Mouse (Mus musculus) layer of hippocampus, adult 9-11 months (tissue): Measurements from ENCODE around the gene Necab3.
A peak's percentile ranks its signal among the peaks of the same experiment; 100 is the strongest.

Experiments used
- DNase-seq: peaks from one replicate; pipeline ENCODE4 v3.0.0; 2022

Necab3 gene

GRCm38 (mm10) chr2:154571266-154571665 is 12.6 kb upstream of the Necab3 start:
- DNase-seq = no peak

- no peak for DNase-seq
Measured at GRCm38 (mm10) chr2:154570666-154571065, 12.0 kb upstream of the Necab3 start.

GRCm38 (mm10) chr2:154569836-154570286 is 11.2 kb upstream of the Necab3 start, which contains the start of gene E2f1:
Gene E2f1, minus strand, starts transcription at chr2:154569892.
- DNase-seq = peak; percentile 91

GRCm38 (mm10) chr2:154569071-154569748 is 10.5 kb upstream of the Necab3 start:
- DNase-seq = no peak

GRCm38 (mm10) chr2:154568329-154569070 is 9.8 kb upstream of the Necab3 start:
- DNase-seq = no peak

GRCm38 (mm10) chr2:154567766-154568165 is 9.1 kb upstream of the Necab3 start:
- DNase-seq = no peak

GRCm38 (mm10) chr2:154566641-154567040 is 8.0 kb upstream of the Necab3 start:
- DNase-seq = no peak

GRCm38 (mm10) chr2:154565562-154565961 is 6.9 kb upstream of the Necab3 start:
- no peak for DNase-seq

- DNase-seq = no peak
Measured at GRCm38 (mm10) chr2:154563612-154564170, 5.0 kb upstream of the Necab3 start.

GRCm38 (mm10) chr2:154557184-154557832 is 1.4 kb downstream of the Necab3 start:
- DNase-seq = no peak

- DNase-seq = peak; percentile 49
Measured at GRCm38 (mm10) chr2:154555235-154555634, 3.5 kb downstream of the Necab3 start.

GRCm38 (mm10) chr2:154552424-154552907 is 6.2 kb downstream of the Necab3 start:
- DNase-seq = peak; percentile 71

GRCm38 (mm10) chr2:154551927-154552326 is 6.8 kb downstream of the Necab3 start:
- DNase-seq = no peak

- no peak for DNase-seq
Measured at GRCm38 (mm10) chr2:154551476-154551875, 7.2 kb downstream of the Necab3 start, which contains the start of gene Actl10. Gene Actl10, plus strand, starts transcription at chr2:154551776.

GRCm38 (mm10) chr2:154550937-154551336 is 7.8 kb downstream of the Necab3 start:
- no peak for DNase-seq

- no peak for DNase-seq
Measured at GRCm38 (mm10) chr2:154549886-154550189, 8.9 kb downstream of the Necab3 start.

GRCm38 (mm10) chr2:154549127-154549885 is 9.4 kb downstream of the Necab3 start:
- no peak for DNase-seq

GRCm38 (mm10) chr2:154548688-154549087 is 10.0 kb downstream of the Necab3 start:
- peak; percentile 46 for DNase-seq

- DNase-seq = no peak
Measured at GRCm38 (mm10) chr2:154546711-154547110, 12.0 kb downstream of the Necab3 start, which contains the start of gene 1700003F12Rik. Gene 1700003F12Rik, plus strand, starts transcription at chr2:154547085.

- peak; percentile 86 for DNase-seq
Measured at GRCm38 (mm10) chr2:154543567-154544347, 14.9 kb downstream of the Necab3 start.

GRCm38 (mm10) chr2:154541630-154542029 is 17.1 kb downstream of the Necab3 start:
- no peak for DNase-seq

GRCm38 (mm10) chr2:154539720-154540119 is 19.0 kb downstream of the Necab3 start:
- DNase-seq = no peak
